Mouse (Mus musculus): ENCODE data around the gene Zfp36.

GRCm38 (mm10) chr7:28354596-28354995 lies 25.5 kb downstream of the Zfp36 start:
- TF ChIP-seq EP300 (optimal IDR thresholded peaks at IDR 0.05) (no peak), CTCF (IDR thresholded peaks at IDR 0.05; ENCODE audit: low read depth) (no peak)
